Mouse (Mus musculus): Measurements from ENCODE around the gene Kazn.
A peak's percentile ranks its signal among the peaks of the same experiment; 100 is the strongest.

Kazn gene

GRCm38 (mm10) chr4:142160041-142160440 lies 79.2 kb downstream of the Kazn start:
- no peak for DNase-seq

GRCm38 (mm10) chr4:142156506-142156905 lies 82.7 kb downstream of the Kazn start:
- DNase-seq: no peak

DNA sequence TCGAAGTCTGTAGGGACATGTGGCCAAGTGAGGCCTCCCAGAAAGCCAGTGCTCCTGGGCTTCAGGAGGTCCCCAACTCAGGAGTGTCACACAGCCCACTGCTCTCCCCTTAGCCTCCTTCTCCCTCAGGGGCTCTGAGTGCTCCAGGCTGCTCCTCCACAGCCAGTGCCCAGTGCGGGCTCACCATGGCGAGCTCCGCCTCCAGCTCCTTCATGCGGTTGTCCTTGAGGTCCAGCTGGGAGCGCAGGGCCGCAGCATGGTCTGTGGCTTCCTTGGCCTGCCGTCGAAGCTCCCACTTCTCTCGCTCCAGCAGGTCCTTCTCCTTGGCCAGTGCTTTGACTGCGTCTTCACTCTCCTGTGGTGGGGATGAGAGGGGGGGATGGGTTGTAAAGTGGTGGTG lies 85.0 kb downstream of the Kazn start:
- DNase-seq: no peak

- peak; percentile 90 for DNase-seq
Measured at GRCm38 (mm10) chr4:142153526-142153925, 85.7 kb downstream of the Kazn start.

DNA sequence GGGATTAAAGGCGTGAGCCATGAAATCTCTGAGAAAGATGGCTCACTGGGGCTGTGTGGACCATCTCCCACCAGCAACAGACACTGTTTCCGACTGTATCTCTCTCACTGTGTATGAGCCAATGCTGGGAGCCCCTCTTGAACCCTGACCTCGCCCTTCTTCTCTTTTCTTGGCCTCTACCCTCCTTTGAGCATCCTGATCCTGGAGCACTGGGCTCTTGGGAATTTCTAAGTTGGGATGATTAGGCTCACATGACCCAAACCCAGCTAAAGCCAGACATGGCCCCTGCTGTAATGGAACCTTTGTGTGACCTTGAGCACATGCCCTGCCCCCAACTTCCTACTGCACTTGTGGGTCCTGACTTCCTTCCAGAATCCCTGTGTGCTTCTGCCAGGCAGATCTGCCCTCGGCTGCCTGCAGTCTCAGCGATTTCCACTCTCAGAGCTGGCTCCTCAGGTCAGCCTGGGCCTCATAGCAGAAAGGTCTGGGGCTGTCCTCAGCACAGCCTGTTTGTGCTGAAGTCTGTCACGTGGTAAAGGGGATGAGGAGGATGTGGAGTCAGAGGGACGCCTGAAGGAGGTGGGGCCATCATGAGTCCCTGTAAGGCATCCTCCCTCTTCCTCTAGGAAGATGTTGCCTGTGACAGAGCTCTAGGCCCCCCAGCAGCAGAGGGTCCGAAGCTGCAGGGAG lies 86.3 kb downstream of the Kazn start:
- DNase-seq: no peak

GRCm38 (mm10) chr4:142150086-142150485 lies 89.1 kb downstream of the Kazn start:
- no peak for DNase-seq

DNA sequence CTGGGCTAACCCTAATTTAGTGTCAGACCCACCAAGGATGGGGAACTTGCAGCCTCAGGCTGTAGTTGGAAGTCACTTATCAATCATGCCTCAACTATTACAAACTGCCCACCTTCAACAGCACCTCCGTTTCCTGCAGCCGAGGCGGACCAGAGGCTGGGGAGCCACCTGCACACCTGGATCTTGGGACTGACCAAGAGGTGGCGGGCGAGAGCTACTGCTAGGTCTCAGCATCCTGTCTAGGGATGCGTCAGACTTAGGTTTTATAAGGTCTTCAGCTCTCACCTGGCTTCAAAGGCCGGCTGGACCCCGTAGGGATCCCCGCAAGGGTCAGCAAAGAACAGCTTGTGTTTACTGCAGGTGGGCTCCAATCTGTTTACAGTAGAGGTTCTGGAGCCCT lies 90.0 kb downstream of the Kazn start:
- DNase-seq: no peak

DNA sequence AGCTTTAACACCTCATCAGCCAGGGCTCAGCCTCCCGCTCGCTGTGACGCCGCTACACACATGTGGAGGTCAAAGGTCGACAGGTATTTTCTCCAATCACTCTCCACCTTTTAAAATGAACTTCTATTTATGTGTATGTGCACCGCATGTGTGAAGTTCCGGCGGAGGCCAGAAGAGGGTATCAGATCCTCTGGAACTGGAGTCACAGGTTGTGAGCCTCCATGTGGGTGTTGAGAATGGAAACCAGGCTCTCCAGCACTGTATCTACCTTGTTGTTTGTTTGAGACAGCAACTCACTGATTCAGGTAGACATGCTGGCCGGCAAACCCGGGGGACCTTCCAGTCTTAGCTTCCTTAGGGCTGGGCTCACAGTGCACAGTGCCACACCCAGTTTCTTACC lies 91.5 kb downstream of the Kazn start:
- no peak for DNase-seq

- peak; percentile 28 for DNase-seq
Measured at GRCm38 (mm10) chr4:142144096-142144495, 95.1 kb downstream of the Kazn start.

DNA sequence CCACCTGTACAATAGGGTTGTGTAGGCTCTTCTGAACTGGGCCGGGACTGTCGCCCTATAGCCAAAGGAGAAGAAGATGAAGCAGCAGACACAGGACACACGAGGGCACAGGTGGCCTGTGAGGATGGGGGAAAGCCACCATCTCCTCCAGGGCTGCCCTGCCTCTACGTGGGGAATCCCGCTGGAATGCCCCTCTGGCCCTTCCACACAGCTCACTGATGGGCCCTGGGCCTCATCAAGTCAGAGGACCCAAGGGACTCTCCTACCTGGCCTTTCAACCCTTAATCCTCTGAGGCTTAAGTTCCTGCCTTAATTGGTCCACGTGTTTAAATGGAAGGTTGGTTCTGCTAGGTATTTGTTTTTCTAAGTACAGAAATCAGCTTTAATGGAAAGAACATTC lies 95.9 kb downstream of the Kazn start:
- DNase-seq: no peak

DNA sequence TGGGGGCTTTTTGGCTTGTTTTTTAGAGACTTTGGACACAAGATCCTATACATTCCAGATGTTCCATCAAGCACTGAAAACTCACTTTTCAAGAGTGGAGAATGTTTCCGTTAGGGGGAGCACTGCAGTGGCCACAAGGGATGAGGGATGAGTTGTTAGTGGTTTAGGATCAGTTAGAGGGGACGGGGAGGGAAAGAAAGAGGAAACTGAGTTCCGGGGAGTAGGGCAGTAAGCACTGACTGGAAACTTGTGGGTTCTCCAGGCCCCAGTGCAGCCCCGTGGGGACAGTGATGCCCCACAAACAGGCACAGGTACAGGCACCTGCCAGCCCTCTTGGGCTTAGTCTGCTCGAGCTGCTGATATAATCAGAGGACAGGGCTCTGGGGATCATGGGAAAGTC lies 99.5 kb downstream of the Kazn start:
- DNase-seq: no peak

DNA sequence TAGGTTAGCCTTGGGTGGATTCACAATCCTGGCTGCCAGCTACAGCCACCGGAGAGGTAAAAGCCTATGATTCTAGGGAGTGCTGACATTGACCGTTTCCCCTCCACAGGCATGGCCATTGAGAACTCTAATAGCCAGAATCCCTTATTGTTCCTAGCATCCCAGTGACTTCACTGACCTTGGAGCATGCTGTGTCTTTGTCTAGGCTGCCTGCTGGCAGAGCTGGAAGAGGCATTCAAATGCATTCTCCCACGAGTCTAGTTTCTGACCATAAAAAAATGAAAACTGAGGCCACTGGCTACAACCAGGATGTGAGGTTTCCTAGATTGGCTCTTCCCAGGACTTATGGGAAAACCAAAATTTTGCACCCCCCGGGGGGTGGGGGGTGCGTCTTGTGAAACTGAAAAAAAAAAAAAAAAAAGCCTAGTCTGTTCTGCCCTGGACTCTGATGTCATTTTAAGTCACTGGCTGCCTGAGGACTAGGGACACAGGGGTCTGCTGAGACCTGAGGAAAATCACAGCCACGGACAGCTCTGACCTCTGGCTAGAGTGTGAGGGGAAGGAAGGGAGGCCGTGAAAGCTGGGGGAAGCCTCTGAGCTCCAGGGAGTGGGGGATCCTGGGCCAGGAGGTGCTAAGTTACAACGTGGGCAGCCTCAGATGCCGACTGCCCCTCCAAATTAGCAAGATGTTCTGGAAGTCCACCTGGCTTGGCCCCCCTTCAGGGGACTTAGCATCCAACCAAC lies 100.7 kb downstream of the Kazn start:
- DNase-seq: no peak

GRCm38 (mm10) chr4:142136766-142137503 lies 102.3 kb downstream of the Kazn start:
- no peak for DNase-seq

DNA sequence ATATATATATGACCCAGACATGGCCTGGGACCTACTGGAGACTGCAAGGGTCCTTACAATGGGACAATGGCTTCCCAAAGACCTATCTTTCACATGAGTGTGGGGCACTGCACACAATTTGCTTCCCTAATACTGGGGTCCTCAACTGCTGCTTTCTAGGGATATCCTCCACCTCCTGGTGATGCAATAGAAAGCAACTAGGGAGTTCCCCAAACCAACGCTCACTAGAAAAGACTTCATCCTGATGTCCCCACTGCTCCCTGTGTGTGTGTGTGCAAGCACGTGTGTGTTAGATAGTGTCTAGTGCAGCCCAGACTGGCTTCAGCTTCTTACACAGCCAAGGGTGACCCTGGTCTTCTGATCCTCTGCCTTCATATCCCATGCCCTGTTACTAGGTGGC lies 103.7 kb downstream of the Kazn start:
- no peak for DNase-seq

DNA sequence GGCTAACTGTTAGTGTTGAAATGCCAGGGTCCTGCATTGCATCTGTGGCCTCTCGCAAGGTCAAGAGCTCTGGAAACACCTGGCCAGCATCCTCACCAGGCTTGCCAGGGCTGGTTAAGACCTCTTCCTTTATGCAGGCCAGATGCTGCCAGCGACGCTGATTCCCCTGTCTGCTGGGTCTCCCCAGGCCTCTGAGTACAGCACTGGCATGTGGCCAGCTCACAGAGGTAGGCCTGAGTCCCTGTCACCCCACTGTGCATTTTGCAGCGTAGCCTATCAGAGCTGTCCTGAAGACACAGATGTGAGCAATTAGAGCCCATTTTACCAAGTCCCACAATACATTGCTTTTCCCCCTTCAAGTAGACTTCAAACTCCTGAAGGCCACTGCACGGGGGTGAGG lies 109.0 kb downstream of the Kazn start:
- no peak for DNase-seq

- no peak for DNase-seq
Measured at GRCm38 (mm10) chr4:142127275-142127788, 111.9 kb downstream of the Kazn start.

GRCm38 (mm10) chr4:142126641-142127274 lies 112.4 kb downstream of the Kazn start:
- DNase-seq: no peak

GRCm38 (mm10) chr4:142121164-142121563 lies 118.0 kb downstream of the Kazn start:
- DNase-seq: no peak

GRCm38 (mm10) chr4:142118522-142118921 lies 120.7 kb downstream of the Kazn start:
- DNase-seq: no peak

- DNase-seq: no peak
Measured at GRCm38 (mm10) chr4:142117993-142118392, 121.2 kb downstream of the Kazn start.

GRCm38 (mm10) chr4:142113306-142113705 lies 125.9 kb downstream of the Kazn start:
- peak; percentile 58 for DNase-seq

GRCm38 (mm10) chr4:142103081-142103671 lies 136.0 kb downstream of the Kazn start:
- no peak for DNase-seq

DNA sequence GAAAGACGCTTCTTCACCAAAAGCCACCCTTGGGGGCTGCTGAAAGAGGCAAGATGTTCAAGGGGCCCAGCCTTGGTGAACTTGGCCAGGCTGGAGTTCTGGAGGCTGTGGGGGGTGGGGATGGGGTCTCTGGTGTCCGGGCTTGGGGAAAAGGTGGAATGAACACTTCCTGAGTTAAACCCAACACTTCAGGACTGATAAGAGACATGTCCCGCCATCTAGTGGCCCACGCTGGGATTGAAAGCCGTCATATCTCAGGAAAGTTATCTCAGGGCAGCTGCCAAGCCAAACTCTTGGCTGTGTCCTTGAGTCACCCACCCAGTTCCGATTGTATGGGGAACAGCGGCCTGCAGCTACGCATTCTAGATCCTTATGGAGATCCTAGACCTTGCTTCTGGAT lies 140.9 kb downstream of the Kazn start:
- peak; percentile 73 for DNase-seq

Data from thymus, postnatal 4 days (tissue).